Mouse (Mus musculus) ES-E14 (cell line): ENCODE data around the gene Gm9887. TPM values are rescaled to one million over a fixed set of nuclear protein-coding genes. Genes with fewer than 3 reads are reported as not detected.
"Not testable (repeated sequence)": the region's sequence is repeated elsewhere in the genome, so short reads cannot be mapped to it uniquely, and the experiment has no call there.

Experiments
- DNase-seq: peaks from one replicate; pipeline ENCODE4 v3.0.0-alpha.2; 2013; ENCODE audit warnings: low read depth, low spot score
- H3K27ac ChIP-seq: 2 replicates; pipeline ENCODE4 v1.5.1; 2012; ENCODE audit warnings: low read depth, mild to moderate bottlenecking, low read length, moderate library complexity, mixed read lengths; ENCODE audit not compliant: poor library complexity, insufficient read depth, severe bottlenecking
- H3K36me3 ChIP-seq: 2 replicates; pipeline ENCODE4 v1.6.1; 2012; ENCODE audit warnings: mild to moderate bottlenecking, low read length, moderate library complexity, mixed read lengths; ENCODE audit not compliant: control insufficient read depth, poor library complexity, insufficient read depth, severe bottlenecking
- H3K4me1 ChIP-seq, 2 experiments: fragments of 150-350 bp in 1 of 2; sonication (generic) in 1 of 2; 2 replicates each; pipeline ENCODE4 v1.6.1; 2012; ENCODE audit warnings: low read length in 2 of 2, mild to moderate bottlenecking in 1 of 2, mixed read lengths in 1 of 2; ENCODE audit not compliant: control insufficient read depth in 2 of 2, insufficient read depth in 2 of 2, poor library complexity in 1 of 2
- H3K4me3 ChIP-seq, 2 experiments: fragments of 150-350 bp in 1 of 2; sonication (generic) in 1 of 2; 2 replicates each; pipeline ENCODE4 v1.5.1; 2012; ENCODE audit warnings: low read length in 2 of 2, low read depth in 1 of 2, mild to moderate bottlenecking in 1 of 2, mixed read lengths in 1 of 2; ENCODE audit not compliant: insufficient read depth in 1 of 2, poor library complexity in 1 of 2, severe bottlenecking in 1 of 2
- H3K9ac ChIP-seq: 2 replicates; pipeline ENCODE4 v1.6.1; 2012; ENCODE audit warnings: low read depth, mild to moderate bottlenecking, low read length, mixed read lengths; ENCODE audit not compliant: poor library complexity, insufficient read depth, severe bottlenecking
- H3K9me3 ChIP-seq: fragments of 150-350 bp; sonication (generic); 2 replicates; pipeline ENCODE4 v1.6.1; 2012; ENCODE audit warnings: low read depth, mild to moderate bottlenecking, low read length; ENCODE audit not compliant: control insufficient read depth, insufficient read depth
- CHD2 ChIP-seq: IDR thresholded peaks from 2 replicates; pipeline ENCODE4 v1.6.1; 2014; ENCODE audit warnings: mild to moderate bottlenecking, low read depth, low read length, inconsistent platforms
- HCFC1 ChIP-seq: IDR thresholded peaks from 2 replicates; pipeline ENCODE4 v1.6.1; 2012; ENCODE audit warnings: low read length, inconsistent platforms, borderline replicate concordance; ENCODE audit not compliant: insufficient read depth
- MAFK ChIP-seq: IDR thresholded peaks from 2 replicates; pipeline ENCODE4 v1.6.1; 2014; ENCODE audit warnings: mild to moderate bottlenecking, low read depth, low read length, inconsistent platforms; ENCODE audit not compliant: insufficient read depth
- ZC3H11A ChIP-seq: IDR thresholded peaks from 2 replicates; pipeline ENCODE4 v1.6.1; 2012; ENCODE audit warnings: low read depth, mild to moderate bottlenecking, inconsistent platforms, low read length, borderline replicate concordance
- ZNF384 ChIP-seq: IDR thresholded peaks from 2 replicates; pipeline ENCODE4 v1.6.1; 2012; ENCODE audit warnings: low read depth, low read length, inconsistent platforms
- in situ Hi-C, 2 experiments: fragments of 600-800 bp; cut with MboI; formaldehyde crosslinking; loops; one replicate each; pipeline ENCODE4 v1.15.1; 2025; ENCODE audit warnings: low sequenced_read_pairs in 2 of 2, inconsistent platforms in 1 of 2; ENCODE audit not compliant: unreplicated experiment in 2 of 2
- total RNA-seq: library from RNA; depleted of rRNA; stranded (reverse); fragments of 300-350 nt; gene quantifications from 2 replicates; pipeline ENCODE4 v1.2.3, GENCODE M21; 2012

The Gm9887 gene
- total RNA-seq, 1 experiment = 1.4 TPM

DNA sequence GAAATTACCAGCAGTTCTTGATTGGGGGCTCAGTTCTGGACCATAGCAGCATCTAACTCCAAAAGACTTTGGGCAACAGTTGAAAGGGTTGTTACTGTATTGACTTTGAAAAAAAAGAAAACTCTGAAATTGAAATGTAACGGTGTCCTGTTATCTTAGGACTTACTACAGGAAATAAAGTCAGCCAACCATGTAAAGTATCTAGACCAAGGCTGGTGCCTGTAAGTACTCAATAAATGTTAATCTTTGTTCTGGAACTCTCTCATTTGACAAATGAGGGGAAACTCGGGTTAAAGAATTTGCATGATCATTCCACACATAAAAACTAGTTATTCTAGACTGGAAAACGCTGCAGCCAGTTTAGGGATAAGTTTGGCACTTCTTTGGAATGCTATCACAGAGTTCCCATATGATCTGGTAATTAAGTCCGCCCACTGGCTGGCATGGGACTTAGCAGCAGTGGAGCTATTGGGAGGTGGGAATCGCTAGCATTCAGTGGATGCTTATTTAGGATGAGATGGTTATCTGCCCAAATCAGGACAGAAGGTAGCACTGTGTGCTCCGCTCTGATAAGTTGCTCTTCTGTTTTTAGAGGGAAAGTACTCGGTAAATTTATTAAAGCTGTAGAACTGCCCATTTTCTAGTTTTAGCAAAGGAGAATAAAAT, 17.1 kb upstream of the Gm9887 start:
- no peak for TF ChIP-seq ZNF384
- TF ChIP-seq MAFK = no peak
- no peak for TF ChIP-seq HCFC1
- TF ChIP-seq ZC3H11A = no peak
- TF ChIP-seq CHD2 = no peak
- Histone ChIP-seq H3K4me1 (no peaks in the 10 kb centered on the region), H3K4me3 (no peak overlapping the region), H3K9ac (no peak overlapping the region), H3K27ac (no peak overlapping the region), H3K36me3 (no peaks in the 10 kb centered on the region), H3K9me3 (no peaks in the 10 kb centered on the region)
- DNase-seq = no peak
- in situ Hi-C loops = no loop called here

DNA sequence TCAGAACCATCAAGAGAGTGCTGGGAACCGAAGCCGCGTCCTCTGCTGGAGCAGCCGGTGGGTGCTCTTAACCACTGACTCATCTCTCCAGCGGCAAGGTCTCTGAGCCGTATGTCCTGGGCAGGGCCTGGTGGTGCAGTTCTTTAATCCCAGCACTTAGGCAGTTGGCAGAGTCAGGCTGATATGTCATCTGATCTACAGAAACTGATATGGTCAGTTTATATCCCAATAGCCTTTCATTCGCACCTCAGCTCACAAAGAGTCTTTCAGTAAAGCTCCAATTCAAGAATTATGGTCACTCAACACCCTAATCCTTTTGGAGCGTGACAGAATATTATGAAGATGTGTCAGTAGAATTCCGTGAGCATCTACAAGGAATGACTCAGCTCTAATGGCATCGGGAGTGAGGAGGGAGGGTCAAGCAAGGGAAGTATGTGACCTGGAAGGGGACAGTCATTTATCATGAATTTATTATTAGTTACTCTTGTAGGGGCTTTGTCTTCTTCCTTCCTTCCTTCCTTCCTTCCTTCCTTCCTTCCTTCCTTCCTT, 16.1 kb upstream of the Gm9887 start:
- TF ChIP-seq HCFC1 (no peak), CHD2 (no peak), MAFK (no peak), ZNF384 (no peak), ZC3H11A (no peak)
- no peaks in the 10 kb centered on the region for H3K9me3 ChIP-seq
- in situ Hi-C loops = no loop called here
- no peaks in the 10 kb centered on the region for H3K4me1 ChIP-seq
- DNase-seq = no peak
- no peak overlapping the region for H3K9ac ChIP-seq
- H3K27ac ChIP-seq = no peak overlapping the region
- H3K4me3 ChIP-seq = no peak overlapping the region
- H3K36me3 ChIP-seq = no peaks in the 10 kb centered on the region

DNA sequence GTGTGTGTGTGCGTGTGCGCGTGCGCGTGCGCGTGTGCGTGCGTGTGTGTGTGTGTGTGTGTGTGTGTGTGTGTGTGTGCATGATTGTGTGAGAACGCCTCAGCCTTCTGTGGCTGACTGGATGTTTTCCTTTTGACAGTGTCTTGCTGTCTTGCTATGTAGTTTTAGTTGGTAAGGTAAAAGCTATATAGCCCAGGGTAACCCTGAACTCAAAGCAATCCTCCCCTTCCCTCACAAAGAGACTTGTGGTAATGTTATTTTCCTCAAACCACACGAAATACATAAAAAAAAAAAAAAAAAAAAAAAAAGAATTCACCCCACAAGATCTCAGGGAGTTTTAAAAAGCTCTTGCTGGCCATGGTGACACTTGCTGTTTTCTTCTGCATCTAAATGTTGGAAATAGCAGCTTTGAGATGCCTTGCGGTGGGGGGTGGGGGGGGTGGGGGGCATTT, 14.0 kb upstream of the Gm9887 start:
- H3K9ac ChIP-seq, DNase-seq, H3K27ac ChIP-seq, H3K9me3 ChIP-seq, in situ Hi-C loops, H3K4me1 ChIP-seq, H3K36me3 ChIP-seq, H3K4me3 ChIP-seq: not testable (repeated sequence)

DNA sequence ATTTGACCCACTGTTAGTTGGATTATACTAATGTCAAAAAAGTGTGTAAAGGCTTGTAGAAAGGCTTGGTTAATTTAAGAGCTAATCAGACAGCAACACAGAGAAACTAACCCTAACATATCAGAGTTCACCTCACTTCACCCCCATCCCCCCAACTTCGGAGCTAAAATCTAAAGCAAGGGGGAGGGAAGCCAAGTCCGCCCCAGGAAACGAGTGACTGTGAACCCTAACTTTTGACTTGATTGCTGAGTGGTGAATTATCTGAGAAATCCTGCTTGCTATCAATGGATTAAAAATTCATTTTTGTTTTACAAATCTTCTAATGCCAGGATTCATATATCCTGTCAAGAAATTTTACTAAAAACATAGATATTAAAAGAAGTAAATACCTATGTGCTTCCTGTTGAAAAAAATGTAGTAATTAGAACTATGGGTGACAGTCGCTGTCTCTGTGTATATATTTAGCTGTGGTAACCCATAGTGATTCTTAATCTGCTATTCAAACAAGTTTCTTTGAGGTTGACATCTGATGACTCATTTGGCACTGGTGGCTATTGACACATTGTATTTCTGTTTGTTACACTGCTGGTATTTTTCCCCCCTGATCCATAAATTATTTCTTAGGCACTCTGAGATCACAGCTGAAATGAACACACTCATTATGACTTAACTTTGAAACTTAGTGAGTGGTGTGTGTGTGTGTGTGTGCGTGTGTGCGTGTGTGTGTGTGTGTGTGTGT, 13.5 kb upstream of the Gm9887 start:
- no peak overlapping the region for H3K27ac ChIP-seq
- H3K4me3 ChIP-seq = no peak overlapping the region
- in situ Hi-C loops = no loop called here
- H3K4me1 ChIP-seq = no peaks in the 10 kb centered on the region
- no peaks in the 10 kb centered on the region for H3K36me3 ChIP-seq
- H3K9ac ChIP-seq = no peak overlapping the region
- H3K9me3 ChIP-seq = no peaks in the 10 kb centered on the region
- no peak for TF ChIP-seq ZNF384
- TF ChIP-seq HCFC1 = no peak
- TF ChIP-seq MAFK = no peak
- TF ChIP-seq ZC3H11A = no peak
- TF ChIP-seq CHD2 = no peak
- no peak for DNase-seq
